Mouse (Mus musculus): ENCODE results near the gene Riox1.
"Not testable (repeated sequence)": the region's sequence is repeated elsewhere in the genome, so short reads cannot be mapped to it uniquely, and the experiment has no call there.

Gene Riox1

DNA sequence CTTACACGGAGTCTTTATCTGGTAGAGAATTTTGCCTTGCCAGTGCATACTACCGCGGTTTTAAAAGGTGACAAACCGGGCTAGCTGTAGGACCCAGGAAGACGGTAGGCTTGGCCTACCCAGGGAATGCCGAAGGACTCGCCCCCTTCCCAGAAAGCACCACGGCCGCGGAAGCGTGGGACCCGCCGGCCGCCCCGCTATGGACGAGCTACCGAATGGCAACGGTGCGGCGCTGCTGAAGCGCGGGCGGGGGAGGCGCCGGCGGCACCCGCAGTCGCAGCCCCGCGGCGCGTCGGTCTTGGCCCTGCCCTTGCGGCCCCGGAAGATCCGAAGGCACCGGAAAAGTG, at the start of gene Riox1:
TSS of gene Riox1 (plus strand) at position 116 of the 347 bp plus-strand sequence.
- DNase-seq (ENCODE audit: low spot score), result peak; percentile 77

GRCm38 (mm10) chr12:83910451-83910850, 40.0 kb upstream of the Riox1 start:
- DNase-seq (ENCODE audit: low spot score), result no peak

DNA sequence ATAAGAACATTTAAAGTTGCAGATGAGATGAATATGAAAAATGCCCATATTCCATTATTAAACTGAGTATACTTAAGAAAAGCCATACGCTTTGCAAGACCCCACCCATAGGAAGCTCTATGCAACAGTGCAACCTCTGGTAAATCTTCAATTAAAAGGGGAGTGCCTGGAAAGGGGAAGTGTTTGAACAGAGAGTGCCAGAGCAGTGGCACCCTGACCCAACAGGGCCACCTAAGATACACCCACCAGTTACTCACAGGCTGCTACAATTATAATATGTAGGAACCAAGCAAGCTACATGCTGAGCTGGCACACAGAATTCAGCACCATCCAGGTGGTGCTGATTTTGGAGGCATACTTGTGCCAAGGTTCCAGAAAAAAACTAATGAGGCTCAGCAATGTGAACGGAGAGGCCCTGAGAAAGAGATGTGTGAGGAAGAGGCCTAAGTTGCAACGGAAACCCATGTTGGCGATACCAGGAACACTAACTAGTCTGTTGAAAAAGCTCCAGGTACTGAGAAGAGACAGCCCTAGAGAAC, 36.1 kb upstream of the Riox1 start:
- no peak for DNase-seq (ENCODE audit: low spot score)

DNA sequence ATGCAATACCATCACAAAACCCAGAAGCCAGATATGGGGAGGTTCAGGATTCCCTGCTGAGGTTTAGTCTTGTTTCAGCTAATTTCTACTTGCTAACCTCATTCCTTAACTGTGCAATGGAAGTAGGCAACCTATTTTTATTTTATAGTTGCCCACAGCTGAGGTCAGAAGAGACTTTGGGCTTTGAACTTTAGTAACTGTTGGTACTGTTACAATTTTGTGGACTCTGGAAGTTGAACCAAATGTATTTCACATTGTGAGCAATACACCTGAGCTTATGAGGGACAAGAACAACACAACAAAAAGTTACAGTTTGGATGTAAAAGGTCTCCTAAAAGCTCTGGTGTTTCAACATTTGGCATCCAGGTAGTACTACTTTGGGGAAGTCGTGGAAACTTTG, 35.6 kb upstream of the Riox1 start:
- DNase-seq (ENCODE audit: low spot score), result no peak

- DNase-seq (ENCODE audit: low spot score), result no peak
These were observed 33.5 kb upstream of the Riox1 start for GRCm38 (mm10) chr12:83916884-83917283.

DNA sequence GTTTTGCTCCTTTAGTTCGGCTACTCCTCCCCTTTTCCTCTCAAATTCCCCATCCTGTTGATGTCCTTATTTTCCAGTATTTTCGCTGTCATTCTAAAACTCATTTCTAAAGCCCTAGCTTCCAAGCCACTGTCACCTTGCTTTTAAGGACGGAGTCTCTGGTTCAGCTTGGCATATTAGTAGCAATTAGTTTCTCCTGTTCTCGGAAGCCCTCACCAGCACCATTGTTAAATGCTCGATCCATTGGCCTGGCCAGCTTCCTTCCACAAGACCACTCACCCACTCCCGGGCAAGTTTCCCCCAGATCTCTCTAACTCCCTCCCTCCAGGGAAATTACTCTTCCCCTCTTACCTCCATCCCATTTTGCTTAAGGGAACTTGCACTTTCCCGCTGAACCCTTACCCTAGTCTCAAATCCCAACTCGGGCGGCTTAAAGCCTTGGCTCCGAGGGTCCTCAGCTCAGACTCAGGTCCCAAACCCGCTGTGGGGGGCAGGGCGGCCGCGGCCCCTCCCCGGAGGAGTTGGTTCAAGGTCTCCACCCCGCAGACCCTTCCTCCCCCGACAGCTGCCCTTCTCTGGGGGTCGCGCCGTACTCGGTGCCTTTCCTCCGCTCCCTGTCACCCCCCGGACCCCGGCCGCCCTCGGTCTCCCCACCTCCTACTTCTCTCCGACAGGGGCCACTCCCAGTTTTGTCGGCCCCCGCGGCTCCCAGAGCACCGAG, 29.5 kb upstream of the Riox1 start:
- no peak for DNase-seq (ENCODE audit: low spot score)

DNA sequence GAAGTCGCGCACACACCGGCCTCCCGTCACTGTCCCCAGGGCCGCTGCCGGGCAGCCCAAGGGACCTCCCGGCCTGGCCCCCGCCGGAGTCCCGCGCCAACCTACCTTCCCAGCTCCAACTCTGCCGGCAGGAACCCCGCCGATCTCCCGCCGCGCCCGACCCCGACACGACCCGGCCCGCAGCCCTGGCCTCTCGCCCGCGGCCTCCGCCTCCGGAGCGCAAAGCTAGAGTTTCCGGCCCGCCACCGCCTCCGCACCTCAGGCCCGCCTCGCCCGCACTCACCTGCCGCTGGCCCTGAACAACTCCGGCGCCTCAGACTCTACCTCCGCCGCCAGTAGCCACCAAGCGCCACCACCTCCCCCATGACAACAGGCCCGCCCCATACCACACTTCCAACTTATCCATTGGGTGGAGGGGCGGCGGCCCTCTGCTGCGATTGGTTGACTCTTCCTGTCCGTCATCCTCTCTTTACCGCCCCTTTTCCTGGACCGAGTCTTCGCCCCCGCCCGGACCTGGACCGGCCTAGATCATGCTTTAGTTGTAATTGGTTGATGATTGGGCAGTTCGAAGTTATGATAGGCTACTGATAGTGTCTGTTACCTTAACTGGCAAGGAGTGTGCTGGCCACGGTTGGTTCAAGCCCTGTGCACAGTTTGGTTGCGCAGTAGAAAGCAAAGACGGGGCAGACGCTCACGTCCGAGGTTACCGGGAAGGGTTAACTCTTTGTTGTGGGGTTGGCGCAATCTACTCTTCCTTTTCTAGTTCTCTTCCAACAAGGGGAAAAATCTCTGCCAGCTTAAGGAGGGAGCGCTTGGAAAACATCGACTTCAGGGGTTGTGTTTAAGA, 28.6 kb upstream of the Riox1 start, which contains the start of gene Numb:
TSS of gene Numb (minus strand) at position 400 of the 847 bp plus-strand sequence.
- peak; percentile 99 for DNase-seq (ENCODE audit: low spot score)

- DNase-seq (ENCODE audit: low spot score), result no peak
These were observed 27.5 kb upstream of the Riox1 start for GRCm38 (mm10) chr12:83922724-83923485.

DNA sequence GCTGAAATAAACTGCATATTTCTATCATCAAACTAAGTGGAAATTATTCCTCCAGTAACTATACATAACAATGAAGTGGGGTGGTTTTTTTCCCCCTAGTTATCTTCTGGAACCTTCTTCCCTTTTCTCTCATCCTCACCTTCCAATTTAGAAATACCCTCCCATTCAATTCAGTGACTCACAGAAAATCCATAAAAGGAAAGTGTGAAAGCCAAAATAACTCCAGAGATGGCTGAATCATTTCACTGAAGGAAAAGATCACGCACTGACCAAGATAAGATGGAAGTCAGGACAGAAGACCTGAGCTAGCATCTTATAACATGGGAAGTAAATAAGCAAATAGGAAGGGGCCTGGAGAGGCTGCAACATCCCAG, 26.9 kb upstream of the Riox1 start:
- no peak for DNase-seq (ENCODE audit: low spot score)

DNA sequence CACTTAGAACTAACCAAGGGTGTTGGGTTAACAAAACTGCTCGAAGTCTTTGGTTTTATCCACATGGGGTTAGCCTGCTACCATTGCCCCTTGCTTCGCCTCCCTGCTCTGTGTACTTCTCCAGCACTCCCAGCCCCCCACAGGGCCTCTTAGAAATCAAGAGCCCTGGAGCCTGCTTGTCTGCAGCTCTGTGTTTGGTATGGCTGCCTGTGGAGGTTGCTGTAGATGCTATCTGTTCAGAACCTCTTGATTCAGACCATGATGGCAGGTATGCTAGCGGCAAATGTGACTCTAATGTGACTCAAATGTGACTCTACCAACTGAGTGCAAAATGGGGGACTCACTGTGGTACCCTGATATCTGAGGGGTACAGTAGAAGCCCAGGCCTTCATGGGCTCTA, 26.1 kb upstream of the Riox1 start:
- DNase-seq (ENCODE audit: low spot score), result no peak

- DNase-seq (ENCODE audit: low spot score), result no peak
These were observed 25.2 kb upstream of the Riox1 start for GRCm38 (mm10) chr12:83925160-83925703.

GRCm38 (mm10) chr12:83926061-83926460, 24.3 kb upstream of the Riox1 start:
- DNase-seq (ENCODE audit: low spot score), result no peak

DNA sequence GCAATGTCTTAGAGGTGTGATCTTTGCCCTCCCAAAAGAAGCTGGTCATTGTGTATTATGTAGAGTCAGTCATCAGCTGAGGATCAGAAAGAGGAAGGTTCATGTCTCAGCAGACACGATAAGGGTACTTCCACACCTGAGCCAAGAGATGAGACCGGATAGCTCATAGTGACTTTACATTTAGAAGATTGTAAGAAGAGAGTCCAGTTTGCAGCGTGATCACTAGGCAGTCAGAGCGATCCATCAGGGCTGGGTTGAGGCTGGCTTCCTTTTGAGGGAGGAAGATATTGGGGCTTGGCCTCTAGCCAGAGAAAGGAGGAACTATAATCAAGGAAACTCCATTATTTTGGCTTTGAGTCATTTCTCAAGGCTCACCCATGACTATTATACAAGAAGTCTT, 22.7 kb upstream of the Riox1 start:
- no peak for DNase-seq (ENCODE audit: low spot score)

DNA sequence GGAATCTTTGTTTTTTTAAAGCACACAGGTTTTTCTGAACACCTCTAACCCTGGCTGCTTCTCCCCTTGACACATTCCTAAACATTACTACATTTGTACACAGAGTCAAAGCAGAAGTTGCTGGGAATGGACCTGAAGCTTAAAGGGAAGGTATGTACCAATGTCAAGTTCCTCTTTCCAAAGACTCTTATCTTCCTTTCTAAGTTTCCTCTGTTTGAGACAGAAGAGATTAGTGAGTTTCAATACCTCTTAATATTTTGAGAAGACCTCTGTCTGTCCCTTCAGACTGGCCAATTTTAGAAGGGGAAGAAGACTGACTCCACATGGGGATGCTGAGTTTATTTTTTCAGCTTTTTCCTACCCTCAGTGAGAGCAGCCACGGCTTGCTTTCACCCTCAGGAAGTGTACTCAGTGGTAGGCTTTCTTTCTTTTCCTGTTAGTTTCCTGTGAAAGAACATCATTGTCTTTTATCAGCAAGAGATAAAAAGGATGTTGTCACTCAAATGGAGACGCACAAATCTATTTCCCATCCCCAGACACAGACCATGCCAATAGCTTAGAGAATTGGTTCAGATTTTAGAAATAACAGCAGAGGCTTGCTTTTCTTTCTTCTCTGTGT, 21.1 kb upstream of the Riox1 start:
- no peak for DNase-seq (ENCODE audit: low spot score)

GRCm38 (mm10) chr12:83937600-83937999, 12.8 kb upstream of the Riox1 start:
- DNase-seq (ENCODE audit: low spot score), result no peak

GRCm38 (mm10) chr12:83938592-83938991, 11.8 kb upstream of the Riox1 start:
- DNase-seq (ENCODE audit: low spot score), result not testable (repeated sequence)

DNA sequence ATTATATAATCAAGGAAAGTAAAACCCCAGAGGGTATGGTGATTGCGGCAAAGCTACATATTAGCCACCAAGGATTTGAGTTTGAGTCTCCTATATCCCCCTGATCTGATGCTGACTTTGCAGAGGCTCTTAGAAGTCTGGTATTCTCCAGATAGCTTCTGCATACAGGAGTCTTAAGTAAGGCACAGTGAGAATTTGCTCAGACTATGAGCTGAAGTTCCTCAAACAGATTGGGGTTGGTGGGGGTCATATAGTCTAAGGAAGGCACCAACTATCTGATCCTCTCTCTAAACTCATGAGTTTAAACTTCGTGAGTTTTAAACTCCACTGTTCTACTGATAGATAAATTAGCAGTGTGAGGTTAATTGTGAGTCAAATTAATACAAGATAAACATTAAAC, 11.1 kb upstream of the Riox1 start:
- no peak for DNase-seq (ENCODE audit: low spot score)

- peak; percentile 65 for DNase-seq (ENCODE audit: low spot score)
These were observed 10.4 kb upstream of the Riox1 start for GRCm38 (mm10) chr12:83940031-83940430.

GRCm38 (mm10) chr12:83941938-83942337, 8.5 kb upstream of the Riox1 start:
- no peak for DNase-seq (ENCODE audit: low spot score)

- DNase-seq (ENCODE audit: low spot score), result no peak
These were observed 3.1 kb upstream of the Riox1 start for GRCm38 (mm10) chr12:83947260-83947811.

DNA sequence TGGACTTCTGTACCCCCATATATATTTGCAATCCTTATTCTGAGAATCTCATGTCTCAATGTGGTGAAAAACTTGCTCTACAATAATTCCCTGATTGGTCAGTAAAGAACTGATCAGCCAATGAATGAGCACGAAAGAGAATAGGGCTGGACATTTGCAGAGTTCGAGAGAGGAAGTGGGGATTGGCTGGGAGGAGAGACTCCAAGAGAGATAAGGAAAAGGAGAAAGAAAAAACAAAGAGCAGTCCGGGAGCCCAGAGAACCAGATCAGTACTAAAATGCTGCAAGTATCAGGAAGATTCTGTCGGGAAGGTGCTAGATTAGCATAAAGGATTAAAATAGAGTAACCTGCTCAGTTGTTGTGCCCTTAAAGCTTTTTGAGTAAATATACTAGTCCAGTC, 1.4 kb upstream of the Riox1 start:
- DNase-seq (ENCODE audit: low spot score), result no peak
